Mouse (Mus musculus) T-cell, adult 66 days (primary cell): ENCODE data around the gene Fxyd1. TPM values are rescaled to one million over a fixed set of nuclear protein-coding genes. Genes with fewer than 3 reads are reported as not detected.

Experiments
- total RNA-seq, 2 experiments: library from RNA; stranded (reverse); gene quantifications; 3 replicates in 1 of 2; 4 replicates in 1 of 2; pipeline ENCODE4 v1.2.4; 2023

Gene Fxyd1
- total RNA-seq: not detected

DNA sequence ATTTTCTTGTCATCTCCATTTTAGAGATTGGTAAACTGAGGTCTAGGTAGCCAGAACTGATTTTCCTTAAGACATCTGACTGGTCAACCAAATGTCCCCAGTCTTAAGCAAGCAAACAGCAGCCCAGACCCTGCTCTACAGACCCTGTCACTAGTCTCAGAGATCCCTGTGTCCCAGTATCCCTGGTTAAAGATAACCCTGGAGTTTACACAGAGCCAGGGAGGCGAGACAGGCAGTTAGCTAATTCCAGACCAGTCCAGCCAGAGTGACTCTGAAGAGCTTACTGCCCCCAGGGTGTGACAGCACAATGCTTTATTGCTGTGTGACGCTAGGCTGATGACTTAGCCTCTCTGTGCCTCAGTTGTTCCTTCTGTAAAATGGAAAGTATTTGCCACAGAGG lies at the start of gene Fxyd1:
Gene Fxyd1 (minus strand): TSS at position 129 of the 400 bp plus-strand sequence.

DNA sequence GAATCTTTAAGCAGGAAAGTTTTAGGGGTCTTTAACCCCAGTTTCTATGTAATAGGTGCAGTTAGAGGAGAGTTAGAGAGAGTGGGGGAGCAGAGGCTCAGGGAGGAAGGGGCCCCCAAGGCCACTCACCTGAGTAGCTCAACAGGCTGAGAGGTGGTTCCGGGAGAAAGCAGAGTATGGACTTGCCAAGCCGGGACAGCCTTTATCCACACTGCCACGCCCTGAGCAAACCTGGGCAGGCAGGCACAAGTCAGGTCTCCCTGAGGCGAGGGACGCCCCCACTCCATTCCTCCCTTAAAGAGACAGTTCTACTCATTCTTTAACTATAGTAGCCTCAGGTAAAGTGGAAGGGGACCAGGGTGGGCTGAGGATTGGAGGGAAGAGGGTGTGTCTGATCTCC lies 19.5 kb upstream of the Fxyd1 start, which contains the start of gene Fxyd3:
Gene Fxyd3 (minus strand): TSS at position 213 of the 400 bp plus-strand sequence.

DNA sequence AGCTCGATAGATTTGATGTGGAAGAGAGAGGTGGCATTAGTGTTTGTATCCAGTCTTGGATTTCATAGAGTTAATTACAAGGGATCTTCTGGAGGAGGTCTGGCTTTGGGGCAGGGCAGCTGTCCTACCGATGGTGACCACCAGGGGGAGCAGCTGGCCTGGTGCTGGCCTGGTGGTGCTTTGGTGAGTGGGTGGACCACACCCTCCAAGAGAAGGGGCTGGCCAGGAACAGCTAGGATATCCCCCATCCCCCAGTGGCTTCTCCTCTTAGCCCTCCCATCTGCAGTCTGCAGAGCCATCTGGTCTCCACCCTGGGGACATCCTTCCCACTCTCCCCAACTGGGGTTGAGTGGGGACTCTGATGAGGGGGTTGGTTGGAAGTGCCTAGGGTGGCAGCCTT lies 2.1 kb upstream of the Fxyd1 start, which contains the start of gene Lgi4:
Gene Lgi4 (plus strand): TSS at position 235 of the 400 bp plus-strand sequence.

DNA sequence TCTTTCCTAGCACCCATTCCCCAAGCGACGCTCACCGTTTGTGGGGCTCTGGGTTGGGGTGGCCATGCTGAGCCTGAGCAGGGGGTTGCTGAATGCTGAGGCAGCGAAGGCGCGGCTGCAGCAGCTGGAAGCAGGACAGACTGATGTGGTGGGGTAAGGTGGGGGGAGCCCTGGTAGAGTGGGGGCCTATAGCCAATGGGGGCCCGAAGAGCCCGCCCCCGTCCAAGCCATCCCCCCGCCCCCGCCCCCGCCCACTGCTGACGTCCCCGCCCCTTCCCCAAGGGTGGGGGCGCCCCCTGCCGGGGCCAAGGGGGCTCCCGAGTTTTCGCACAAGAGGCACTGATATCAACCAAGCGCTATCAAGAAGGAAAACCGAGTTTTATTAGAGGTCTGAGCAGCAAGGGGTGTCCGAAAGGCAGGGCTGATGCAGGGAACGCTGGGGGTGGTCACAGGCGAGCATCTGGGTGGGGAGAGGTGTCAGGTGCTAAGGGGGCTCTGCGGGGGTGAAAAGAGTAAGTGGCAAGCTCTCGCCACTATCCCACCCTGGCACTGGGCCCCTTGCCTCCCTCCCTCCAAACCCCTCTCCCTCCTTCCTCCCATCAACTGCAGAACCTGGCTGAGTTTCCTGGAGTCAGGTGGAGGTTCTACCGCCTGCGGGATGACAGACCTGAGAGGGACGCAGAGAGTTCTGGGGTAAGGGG lies 5.5 kb downstream of the Fxyd1 start, which contains the start of gene Fxyd7:
Gene Fxyd7 (minus strand): TSS at position 147 of the 701 bp plus-strand sequence.

DNA sequence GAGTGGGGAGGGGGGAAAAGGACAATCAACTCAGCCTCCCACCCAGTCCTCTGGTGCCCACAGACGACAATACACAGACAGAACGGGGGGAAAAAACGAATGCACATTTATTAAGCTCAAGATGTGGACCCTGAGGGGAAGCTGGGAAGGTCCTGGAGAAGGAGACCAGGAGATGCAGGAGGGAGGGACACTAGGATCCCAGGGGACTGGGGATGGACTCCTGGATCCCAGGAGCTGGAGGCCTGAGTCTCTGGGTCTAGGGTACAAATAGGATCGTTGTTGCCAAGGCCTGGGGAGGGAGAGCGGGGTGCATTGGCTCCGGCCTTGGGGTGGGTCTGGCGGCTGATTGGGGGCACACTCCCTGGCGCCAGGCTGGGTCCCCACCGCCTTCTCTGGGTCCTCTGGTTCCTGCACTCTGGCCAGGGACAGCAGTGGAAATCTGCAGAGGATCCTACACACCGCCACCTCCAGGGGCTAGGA lies 14.5 kb downstream of the Fxyd1 start, which contains the start of gene Fxyd5:
Gene Fxyd5 (minus strand): TSS at position 51 of the 480 bp plus-strand sequence.

Other genes starting within 250 kb of the Fxyd1 start
- 1 to 10 TPM in 1 of 2 experiments, under 1 TPM in 1; 0.62 to 2.0 TPM for gene Ffar2, start 233.4 kb downstream of the Fxyd1 start, total RNA-seq
- not detected for gene Ffar3, start 201.0 kb downstream of the Fxyd1 start, total RNA-seq
- under 1 TPM in 1 of 2 experiments, not detected in 1; 0.35 TPM for gene Ffar1, start 195.6 kb downstream of the Fxyd1 start, total RNA-seq
- 1 to 10 TPM; 5.3 to 9.8 TPM for gene Cd22, start 176.9 kb downstream of the Fxyd1 start, total RNA-seq
- gene Mag, start 142.3 kb downstream of the Fxyd1 start, total RNA-seq: not detected
- not detected for gene Hamp2, start 132.5 kb downstream of the Fxyd1 start, total RNA-seq
- gene Hamp, start 113.2 kb downstream of the Fxyd1 start, total RNA-seq: not detected
- gene Usf2, start 100.4 kb downstream of the Fxyd1 start, total RNA-seq: 100 to 1,000 TPM; 150 to 156 TPM
- gene Lsr, start 83.7 kb downstream of the Fxyd1 start, total RNA-seq: 1 to 10 TPM; 3.6 to 3.7 TPM
- gene Fam187b, start 83.4 kb downstream of the Fxyd1 start, total RNA-seq: under 1 TPM in 1 of 2 experiments, not detected in 1; 0.20 TPM
- gene Fxyd5, start 14.7 kb downstream of the Fxyd1 start, total RNA-seq: 100 to 1,000 TPM; 878 to 928 TPM
- gene Fxyd7, start 5.7 kb downstream of the Fxyd1 start, total RNA-seq: 1 to 10 TPM; 1.5 to 1.6 TPM
- not detected for gene Lgi4, start 2.1 kb upstream of the Fxyd1 start, total RNA-seq
- gene Fxyd3, start 19.5 kb upstream of the Fxyd1 start, total RNA-seq: not detected
- 1 to 10 TPM; 1.7 to 4.2 TPM for gene Hpn, start 58.1 kb upstream of the Fxyd1 start, total RNA-seq
- gene Scn1b, start 69.8 kb upstream of the Fxyd1 start, total RNA-seq: 1 to 10 TPM; 3.6 to 4.2 TPM
- gene Gramd1a, start 98.7 kb upstream of the Fxyd1 start, total RNA-seq: 100 to 1,000 TPM; 920 to 931 TPM
- not detected for gene Scgb2b2, start 233.3 kb upstream of the Fxyd1 start, total RNA-seq
- not detected for gene Scgb1b2, start 234.6 kb upstream of the Fxyd1 start, total RNA-seq